18 mouse cellular contexts compared by ENCODE assay signal in genomic region chr10:9331694-9332093, GRCm38 (mm10).
DNase-seq lines count a peak whose midpoint lies in the region; ATAC-seq and TF ChIP-seq lines count a peak whose summit lies in the region.
"Had no signal": no experiment of that assay in that cellular context is flagged by ENCODE, and none has a peak within 500 bp of the region (broad histone marks: within the 10 kb centered on the region; RNA-seq: fewer than 3 reads in every experiment).

No protein-coding gene starts in this region.

- 16% methylated on average over 3 of the region's 3 CpGs for WGBS in hindbrain, embryonic 10.5 days
- 22% methylated on average over 3 of the region's 3 CpGs for WGBS in hindbrain, postnatal 0 days
- WGBS in midbrain, embryonic 10.5 days: 14% methylated on average over 3 of the region's 3 CpGs

- DNase-seq in hindbrain, embryonic 10.5 days (ENCODE audit: low spot score): no peak
- DNase-seq in hindbrain, postnatal 0 days (ENCODE audit: low spot score): no peak
- peak; percentile 70 for DNase-seq in brain, embryonic 14.5 days (ENCODE audit: low read depth)
- peak; percentile 25 for DNase-seq in midbrain, embryonic 10.5 days (ENCODE audit: low spot score)
- no peak for DNase-seq in frontal cortex, postnatal 14 days (ENCODE audit: low spot score in 2 of 2)
- DNase-seq: adrenal gland, postnatal 25 days; cerebellum, adult 9-10 months; gastrocnemius, adult 2 months; kidney, adult 18-20 months; kidney, postnatal 10 days; lung, embryonic 14.5 days; right cerebral cortex, adult 18-20 months had no signal

- peak overlapping the region; percentile 70 for H3K27ac ChIP-seq in hindbrain, embryonic 10.5 days
- H3K27ac ChIP-seq in hindbrain, postnatal 0 days: no peak overlapping the region
- peak overlapping the region; percentile 46 for H3K27ac ChIP-seq in midbrain, embryonic 10.5 days (replicated peaks)
- H3K27ac ChIP-seq: embryonic facial prominence, embryonic 13.5 days; gastrocnemius, adult 2 months; hindbrain, embryonic 15.5 days; liver, embryonic 12.5 days had no signal

- no peak overlapping the region for H3K9ac ChIP-seq in hindbrain, postnatal 0 days (replicated peaks; ENCODE audit: low read length)
- H3K9ac ChIP-seq: embryonic facial prominence, embryonic 13.5 days; hindbrain, embryonic 15.5 days; liver, embryonic 12.5 days; lung, embryonic 14.5 days had no signal

- ATAC-seq in hindbrain, postnatal 0 days: no peak
- no peak for ATAC-seq in megakaryocyte-erythroid progenitor cell, adult 5-6 weeks (replicated peaks; ENCODE audit: low FRiP score, low TSS enrichment, poor library complexity, severe bottlenecking)
- no peak for ATAC-seq in activated CD4-positive, CD25-positive, alpha-beta regulatory T cell, adult 4 months
- ATAC-seq: liver, embryonic 12.5 days had no signal

- H3K4me2 ChIP-seq in hindbrain, postnatal 0 days (ENCODE audit: low read depth, low read length): no peak overlapping the region
- H3K4me2 ChIP-seq: embryonic facial prominence, embryonic 13.5 days; hindbrain, embryonic 15.5 days; liver, embryonic 12.5 days; lung, embryonic 14.5 days had no signal

- no peak for TF ChIP-seq POLR2A in brain, embryonic 14.5 days (IDR thresholded peaks at IDR 0.05; ENCODE audit: borderline replicate concordance, extremely low read depth, insufficient read depth, insufficient read length, poor library complexity, severe bottlenecking)

- H3K27me3 ChIP-seq in hindbrain, embryonic 10.5 days (ENCODE audit: insufficient read depth, poor library complexity, severe bottlenecking): no peaks in the 10 kb centered on the region
- H3K27me3 ChIP-seq in hindbrain, postnatal 0 days (ENCODE audit: insufficient read depth, low read length): no peaks in the 10 kb centered on the region
- 0 out of 2 replicates have a peak, but pooled peaks cover 8% of the 10 kb centered on the region for H3K27me3 ChIP-seq in midbrain, embryonic 10.5 days (ENCODE audit: low read depth, poor library complexity, severe bottlenecking)
- H3K27me3 ChIP-seq: embryonic facial prominence, embryonic 13.5 days; hindbrain, embryonic 15.5 days; liver, embryonic 12.5 days had no signal

- peaks cover 5% of the 10 kb centered on the region; the same call in 1 of the 2 replicates for H3K9me3 ChIP-seq in hindbrain, embryonic 10.5 days
- no peaks in the 10 kb centered on the region for H3K9me3 ChIP-seq in hindbrain, postnatal 0 days (ENCODE audit: low read length)
- H3K9me3 ChIP-seq in midbrain, embryonic 10.5 days (replicated peaks): 0 out of 2 replicates have a peak, but pooled peaks cover 5% of the 10 kb centered on the region
- H3K9me3 ChIP-seq: embryonic facial prominence, embryonic 13.5 days; hindbrain, embryonic 15.5 days; liver, embryonic 12.5 days had no signal

- H3K4me1 ChIP-seq in hindbrain, embryonic 10.5 days (replicated peaks): peaks cover 26% of the 10 kb centered on the region
- H3K4me1 ChIP-seq in hindbrain, postnatal 0 days (ENCODE audit: insufficient read depth, low read length): peaks cover 5% of the 10 kb centered on the region; the same call in 1 of the 2 replicates
- peaks cover 20% of the 10 kb centered on the region for H3K4me1 ChIP-seq in midbrain, embryonic 10.5 days
- H3K4me1 ChIP-seq: liver, embryonic 12.5 days had no signal

- TF ChIP-seq CTCF in hindbrain, postnatal 0 days (IDR thresholded peaks at IDR 0.05; ENCODE audit: low read depth): no peak
- TF ChIP-seq CTCF in brain, embryonic 14.5 days (IDR thresholded peaks at IDR 0.05; ENCODE audit: borderline replicate concordance, extremely low read depth, insufficient read depth, insufficient read length): no peak

- H3K36me3 ChIP-seq in hindbrain, embryonic 10.5 days: no peaks in the 10 kb centered on the region
- H3K36me3 ChIP-seq in hindbrain, postnatal 0 days (ENCODE audit: insufficient read depth, low read length): no peaks in the 10 kb centered on the region
- no peaks in the 10 kb centered on the region for H3K36me3 ChIP-seq in midbrain, embryonic 10.5 days
- H3K36me3 ChIP-seq: embryonic facial prominence, embryonic 13.5 days; hindbrain, embryonic 15.5 days; liver, embryonic 12.5 days had no signal

- H3K4me3 ChIP-seq in hindbrain, embryonic 10.5 days: no peak overlapping the region
- H3K4me3 ChIP-seq in hindbrain, postnatal 0 days (ENCODE audit: low read length): no peak overlapping the region
- no peak overlapping the region for H3K4me3 ChIP-seq in midbrain, embryonic 10.5 days
- H3K4me3 ChIP-seq: embryonic facial prominence, embryonic 13.5 days; gastrocnemius, adult 2 months; hindbrain, embryonic 15.5 days; liver, embryonic 12.5 days; myocyte had no signal

Comparison
In these comparisons a context has a peak if more than half of its experiments do, and no peak if none do; other contexts are left out.
1. DNase-seq: peak in brain, embryonic 14.5 days (single experiment) and midbrain, embryonic 10.5 days (single experiment); none in hindbrain, embryonic 10.5 days (single experiment), hindbrain, postnatal 0 days (single experiment) and frontal cortex, postnatal 14 days (0 of 2).